Mouse (Mus musculus) lung, postnatal 0 days (tissue): ENCODE data around the gene Has1.

Experiments used
- CTCF ChIP-seq: IDR thresholded peaks from 2 replicates; pipeline ENCODE4 v1.5.1; 2016; ENCODE audit warnings: antibody characterized with exemption, mild to moderate bottlenecking
- EP300 ChIP-seq: IDR thresholded peaks from 2 replicates; pipeline ENCODE4 v1.6.1; 2016; ENCODE audit warnings: antibody characterized with exemption, mild to moderate bottlenecking, control low read depth

DNA sequence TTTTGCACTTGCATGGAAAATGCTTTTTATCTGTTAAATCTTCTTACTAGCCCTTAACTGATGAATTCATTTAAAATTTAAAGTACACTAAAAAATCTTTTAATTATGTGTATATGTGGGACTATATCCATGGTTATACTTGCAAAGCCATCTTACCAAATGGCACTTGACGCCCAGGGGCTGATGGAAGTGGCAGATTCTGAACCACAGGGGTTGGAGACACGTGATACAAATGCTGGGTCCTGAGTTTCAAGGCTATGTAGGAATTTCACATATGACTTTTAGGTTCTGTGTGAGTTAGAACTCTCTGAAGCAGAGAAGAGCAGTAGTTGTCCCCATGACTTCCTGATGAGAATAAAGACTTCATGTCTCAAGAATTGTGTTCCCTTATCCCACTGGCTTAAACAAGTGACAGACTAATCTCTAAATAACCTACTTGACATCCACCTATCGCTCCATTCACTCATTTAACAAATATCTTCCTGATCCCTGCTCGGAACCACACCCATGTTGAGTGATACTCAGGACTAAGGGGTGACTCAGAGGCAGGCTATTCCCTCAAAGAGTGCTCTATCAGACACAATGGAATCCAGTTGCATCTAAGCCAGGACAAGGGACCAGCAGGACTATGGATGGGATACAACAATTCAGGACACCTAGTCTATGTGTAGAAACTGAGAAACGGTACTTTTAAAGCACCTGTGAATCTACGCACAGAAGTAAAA, 31.2 kb downstream of the Has1 start:
- no peak for TF ChIP-seq CTCF
- peak; percentile 76 for TF ChIP-seq EP300
